10 mouse cellular contexts compared by ENCODE assay signal in genomic region chr3:57663731-57664130, GRCm38 (mm10). TPM values are rescaled to one million over a fixed set of nuclear protein-coding genes. Genes with fewer than 3 reads are reported as not detected.
DNase-seq lines count a peak whose midpoint lies in the region; ATAC-seq and TF ChIP-seq lines count a peak whose summit lies in the region.
"Had no signal": no experiment of that assay in that cellular context is flagged by ENCODE, and none has a peak within 500 bp of the region (broad histone marks: within the 10 kb centered on the region; RNA-seq: fewer than 3 reads in every experiment).

No protein-coding gene starts in this region.

- H3K9me3 ChIP-seq in hindbrain, embryonic 14.5 days (ENCODE audit: control insufficient read depth, low read length): no peaks in the 10 kb centered on the region
- H3K9me3 ChIP-seq in hindbrain, embryonic 12.5 days (replicated peaks): no peaks in the 10 kb centered on the region
- no peaks in the 10 kb centered on the region for H3K9me3 ChIP-seq in CH12.LX (replicated peaks; ENCODE audit: low read length)
- H3K9me3 ChIP-seq: lung, embryonic 15.5 days had no signal

- no peaks in the 10 kb centered on the region for H3K4me1 ChIP-seq in hindbrain, embryonic 14.5 days (replicated peaks; ENCODE audit: control insufficient read depth, insufficient read depth, low read length)
- H3K4me1 ChIP-seq in hindbrain, embryonic 12.5 days: no peaks in the 10 kb centered on the region
- H3K4me1 ChIP-seq in CH12.LX (ENCODE audit: control insufficient read depth in 1 of 2, insufficient read depth in 2 of 2): peaks cover 0 to 9% of the 10 kb centered on the region in 2 experiments; a peak in 2 of 4 replicates
- H3K4me1 ChIP-seq: lung, embryonic 15.5 days had no signal

- no peak for TF ChIP-seq EP300 in CH12.LX (IDR thresholded peaks at IDR 0.05; ENCODE audit: low read length)

- DNase-seq in hindbrain, embryonic 14.5 days (ENCODE audit: low spot score): peak; percentile 81
- DNase-seq in 3134 (ENCODE audit: extremely low read depth, insufficient read length, low spot score) (peak; percentile 44), CH12.LX (ENCODE audit: extremely low read depth) (peak; percentile 66)
- DNase-seq in cerebellum, postnatal 10 days: peak; percentile 73 to 80
- DNase-seq in induced T-regulatory cell, adult 2 months (ENCODE audit: low read depth): peak; percentile 74
- peak; percentile 75 for DNase-seq in mesoderm, embryonic 11.5 days (ENCODE audit: low read depth, low spot score)
- no peak for DNase-seq in T-cell, adult 2 months (ENCODE audit: low spot score)

- H3K79me2 ChIP-seq in CH12.LX (replicated peaks; ENCODE audit: control insufficient read depth, extremely low read depth, insufficient read depth, poor library complexity, severe bottlenecking): no peaks in the 10 kb centered on the region

- no peak overlapping the region for H3K9ac ChIP-seq in hindbrain, embryonic 14.5 days
- no peak overlapping the region for H3K9ac ChIP-seq in hindbrain, embryonic 12.5 days
- peak overlapping the region; percentile 25 for H3K9ac ChIP-seq in CH12.LX (ENCODE audit: insufficient read depth, low read depth)
- H3K9ac ChIP-seq: lung, embryonic 15.5 days had no signal

- in situ Hi-C loops in CH12.LX (cut with MboI; ENCODE audit: low pct_ligation_motif_present, low pct_unique_long_range_greater_than_20kb, low sequenced_read_pairs): loop anchor here (10.0 to 25.0 kb wide), 3 partner anchors 71 to 449 kb away; partner anchors contain the start of gene Rnf13

- dilution Hi-C loops in CH12.LX (cut with MboI; ENCODE audit: extremely low pct_ligation_motif_present, extremely low pct_unique_long_range_greater_than_20kb, low sequenced_read_pairs): no loop called here

- no peaks in the 10 kb centered on the region for H3K27me3 ChIP-seq in hindbrain, embryonic 14.5 days (ENCODE audit: control insufficient read depth, insufficient read depth, low read length)
- no peaks in the 10 kb centered on the region for H3K27me3 ChIP-seq in hindbrain, embryonic 12.5 days
- H3K27me3 ChIP-seq in CH12.LX (replicated peaks): no peaks in the 10 kb centered on the region
- H3K27me3 ChIP-seq: lung, embryonic 15.5 days had no signal

- 25% methylated on average over 6 of the region's 6 CpGs for whole genome bisulfite sequencing in hindbrain, embryonic 14.5 days
- WGBS in hindbrain, embryonic 12.5 days: 28% methylated on average over 6 of the region's 6 CpGs

- no peak overlapping the region for H3K4me2 ChIP-seq in hindbrain, embryonic 14.5 days (replicated peaks)
- H3K4me2 ChIP-seq in hindbrain, embryonic 12.5 days (replicated peaks): no peak overlapping the region
- H3K4me2 ChIP-seq in CH12.LX (ENCODE audit: insufficient read depth, low read depth, poor library complexity, severe bottlenecking): peak overlapping the region; percentile 47
- H3K4me2 ChIP-seq: lung, embryonic 15.5 days had no signal

- TF ChIP-seq CTCF in CH12.LX (conservative IDR thresholded peaks at IDR 0.05 in 1 of 2, IDR thresholded peaks at IDR 0.05 in 1 of 2; ENCODE audit: low read depth in 2 of 2, low read length in 2 of 2): peak; percentile 49 to 70; a peak in 3 of 4 replicates

- H3K36me3 ChIP-seq in hindbrain, embryonic 14.5 days (replicated peaks; ENCODE audit: control insufficient read depth, insufficient read depth): no peaks in the 10 kb centered on the region
- H3K36me3 ChIP-seq in hindbrain, embryonic 12.5 days: no peaks in the 10 kb centered on the region
- H3K36me3 ChIP-seq in CH12.LX (replicated peaks in 1 of 2; ENCODE audit: control insufficient read depth in 1 of 2, insufficient read depth in 1 of 2, low read length in 1 of 2): no peaks in the 10 kb centered on the region
- H3K36me3 ChIP-seq: lung, embryonic 15.5 days had no signal

- no peak for TF ChIP-seq POLR2A in CH12.LX (IDR thresholded peaks at IDR 0.05; ENCODE audit: low read depth, low read length)

- TF ChIP-seq RAD21 in CH12.LX (IDR thresholded peaks at IDR 0.05; ENCODE audit: low read depth, low read length): peak; percentile 62

- ATAC-seq in hindbrain, embryonic 14.5 days (ENCODE audit: low FRiP score): no peak
- no peak for ATAC-seq in hindbrain, embryonic 12.5 days (ENCODE audit: low FRiP score)

- H3K27ac ChIP-seq in hindbrain, embryonic 14.5 days: no peak overlapping the region
- no peak overlapping the region for H3K27ac ChIP-seq in hindbrain, embryonic 12.5 days
- no peak overlapping the region for H3K27ac ChIP-seq in CH12.LX (ENCODE audit: insufficient read depth, low read depth)
- H3K27ac ChIP-seq: lung, embryonic 15.5 days had no signal

- H3K4me3 ChIP-seq in hindbrain, embryonic 14.5 days (replicated peaks; ENCODE audit: low read length): no peak overlapping the region
- H3K4me3 ChIP-seq in hindbrain, embryonic 12.5 days: no peak overlapping the region
- no peak overlapping the region for H3K4me3 ChIP-seq in CH12.LX (replicated peaks in 1 of 3; ENCODE audit: low read depth in 2 of 3, low read length in 2 of 3, poor library complexity in 1 of 3)
- H3K4me3 ChIP-seq: erythroblast, embryonic 14.5 days; lung, embryonic 15.5 days had no signal

TF ChIP-seq in CH12.LX, 34 proteins besides CTCF, POLR2A, EP300 and RAD21:
- TF ChIP-seq USF2 (conservative IDR thresholded peaks at IDR 0.05; ENCODE audit: low read depth, low read length) (no peak), SMC3 (IDR thresholded peaks at IDR 0.05; ENCODE audit: low read depth, low read length) (peak; percentile 65), TBP (conservative IDR thresholded peaks at IDR 0.05; ENCODE audit: low read depth, low read length) (0 out of 2 replicates have a peak, but pooled peaks have one; percentile 44)

RNA-seq across cellular contexts. Expression of gene Commd2, which starts 12.2 kb away (rescaled TPM):
- polyA plus RNA-seq in hindbrain, embryonic 14.5 days (2014; fragmentation: Nextera tagmentation; extraction: Ambion mirVana): 75.8 and 79.7 TPM in 2 replicates
- polyA plus RNA-seq in hindbrain, embryonic 12.5 days (2016; fragmentation: Nextera tagmentation; extraction: Ambion mirVana): 81.5 and 85.5 TPM in 2 replicates
- total RNA-seq in CH12.LX (2012; rRNA removed) (35.3 and 44.4 TPM in 2 replicates), CH12.LX (2014; rRNA removed) (65.3 and 69.1 TPM in 2 replicates)
- 53.2 and 63.5 TPM in 2 replicates for polyA plus RNA-seq in CH12.LX (2012; ENCODE audit: insufficient read length, low read depth)

RNA-seq across cellular contexts. Expression of gene Ankub1, which starts 28.9 kb away (rescaled TPM):
- polyA plus RNA-seq in hindbrain, embryonic 14.5 days (2014; fragmentation: Nextera tagmentation; extraction: Ambion mirVana): 0.16 and 0.31 TPM in 2 replicates
- 0.13 and 0.18 TPM in 2 replicates for polyA plus RNA-seq in hindbrain, embryonic 12.5 days (2016; fragmentation: Nextera tagmentation; extraction: Ambion mirVana)
- not detected in 2 replicates for total RNA-seq in CH12.LX (2012; rRNA removed)
- total RNA-seq in CH12.LX (2014; rRNA removed): 0.28 TPM in 1 of 2 replicates, not detected in the other
- polyA plus RNA-seq in CH12.LX (2012; ENCODE audit: insufficient read length, low read depth): 0.14 and 0.20 TPM in 2 replicates
- polyA plus RNA-seq: erythroblast, embryonic 14.5 days had no signal
